ENCODE assay signal across 24 mouse cellular contexts in genomic region chr12:55027088-55027487, GRCm38 (mm10). TPM values are rescaled to one million over a fixed set of nuclear protein-coding genes. Genes with fewer than 3 reads are reported as not detected.
DNase-seq lines count a peak whose midpoint lies in the region; ATAC-seq lines count a peak whose summit lies in the region.
"Had no signal": no experiment of that assay in that cellular context is flagged by ENCODE, and none has a peak within 500 bp of the region (broad histone marks: within the 10 kb centered on the region; RNA-seq: fewer than 3 reads in every experiment).

No protein-coding gene starts in this region.

- intact Hi-C loops in left cerebral cortex, postnatal 25 days (cut with DNase I): no loop called here

- H3K9me3 ChIP-seq in hindbrain, embryonic 13.5 days: no peaks in the 10 kb centered on the region
- H3K9me3 ChIP-seq: forebrain, embryonic 15.5 days; heart, embryonic 10.5 days; neural tube, embryonic 15.5 days had no signal

- DNase-seq in 3134 (ENCODE audit: extremely low read depth, insufficient read length, low spot score) (peak; percentile 26), 3T3-L1 (ENCODE audit: low read depth, low spot score) (peak; percentile 58)
- peak; percentile 11 for DNase-seq in T-cell, adult 2 months (ENCODE audit: low spot score)
- no peak for DNase-seq in left cerebral cortex, postnatal 25 days (ENCODE audit: low spot score in 2 of 2)
- no peak for DNase-seq in spleen, adult 18-20 months
- DNase-seq: adrenal gland, postnatal 25 days; cerebellum, adult 9-10 months; heart, postnatal 14 days; lung, adult 2 months; retina, postnatal 1 day had no signal

- WGBS in hindbrain, embryonic 13.5 days: 79% methylated on average over 3 of the region's 3 CpGs

- H3K4me1 ChIP-seq in hindbrain, embryonic 13.5 days (replicated peaks): no peaks in the 10 kb centered on the region
- H3K4me1 ChIP-seq: forebrain, embryonic 15.5 days; heart, embryonic 10.5 days; neural tube, embryonic 15.5 days had no signal

- H3K36me3 ChIP-seq in hindbrain, embryonic 13.5 days: no peaks in the 10 kb centered on the region
- H3K36me3 ChIP-seq: forebrain, embryonic 15.5 days; heart, embryonic 10.5 days; neural tube, embryonic 15.5 days had no signal

- 0 out of 2 replicates have a peak, but pooled peaks have one; percentile 11 for ATAC-seq in megakaryocyte progenitor cell, adult 5-6 weeks (replicated peaks; ENCODE audit: poor library complexity)
- ATAC-seq in hindbrain, embryonic 13.5 days (ENCODE audit: low FRiP score): no peak
- ATAC-seq: forebrain, embryonic 15.5 days; midbrain, embryonic 16.5 days had no signal

- H3K4me2 ChIP-seq in hindbrain, embryonic 13.5 days: no peak overlapping the region
- H3K4me2 ChIP-seq: forebrain, embryonic 15.5 days; neural tube, embryonic 15.5 days had no signal

- no peak overlapping the region for H3K27ac ChIP-seq in hindbrain, embryonic 13.5 days
- H3K27ac ChIP-seq: forebrain, embryonic 15.5 days; heart, embryonic 10.5 days; neural tube, embryonic 15.5 days; stomach, postnatal 0 days had no signal

- no peak overlapping the region for H3K9ac ChIP-seq in hindbrain, embryonic 13.5 days
- H3K9ac ChIP-seq: forebrain, embryonic 15.5 days; neural tube, embryonic 15.5 days had no signal

- H3K27me3 ChIP-seq in hindbrain, embryonic 13.5 days: no peaks in the 10 kb centered on the region
- H3K27me3 ChIP-seq: forebrain, embryonic 15.5 days; neural tube, embryonic 15.5 days had no signal

- H3K4me3 ChIP-seq in hindbrain, embryonic 13.5 days: no peak overlapping the region
- H3K4me3 ChIP-seq: forebrain, embryonic 15.5 days; heart, embryonic 10.5 days; neural tube, embryonic 15.5 days had no signal

RNA-seq across cellular contexts. Expression of gene Baz1a, which starts 12.9 kb away (rescaled TPM):
- total RNA-seq in megakaryocyte progenitor cell, adult 5-6 weeks (2015): 367 and 372 TPM in 2 replicates
- total RNA-seq in megakaryocyte progenitor cell, adult 5-6 weeks (2017): 151 and 171 TPM in 2 replicates
- total RNA-seq in left cerebral cortex, postnatal 25 days (2021): 1 to 10 TPM; 3.5 to 5.1 TPM
- 11.4 and 12.8 TPM in 2 replicates for polyA plus RNA-seq in hindbrain, embryonic 13.5 days (2015; fragmentation: Nextera tagmentation; extraction: Ambion mirVana)

RNA-seq across cellular contexts. Expression of gene Gm20403, which starts 40.8 kb away (rescaled TPM):
- total RNA-seq in megakaryocyte progenitor cell, adult 5-6 weeks (2015): not detected in 2 replicates
- total RNA-seq in megakaryocyte progenitor cell, adult 5-6 weeks (2017): not detected in 2 replicates
- not detected for total RNA-seq in left cerebral cortex, postnatal 25 days (2021)
- not detected in 2 replicates for polyA plus RNA-seq in hindbrain, embryonic 13.5 days (2015; fragmentation: Nextera tagmentation; extraction: Ambion mirVana)
- total RNA-seq: adrenal gland, postnatal 25 days; gastrocnemius, adult 8-10 months; heart, postnatal 14 days; left cerebral cortex, adult 18-20 months; MEL had no signal
- polyA plus RNA-seq: forebrain, embryonic 15.5 days; heart, embryonic 10.5 days; kidney, embryonic 14.5 days; limb, embryonic 14.5 days; lung, adult 2 months; midbrain, embryonic 16.5 days; neural tube, embryonic 15.5 days; small intestine, adult 2 months; urinary bladder, adult 2 months had no signal

RNA-seq across cellular contexts. Expression of gene 2700097O09Rik, which starts 52.8 kb away (rescaled TPM):
- total RNA-seq in megakaryocyte progenitor cell, adult 5-6 weeks (2015): 22.4 and 22.8 TPM in 2 replicates
- total RNA-seq in megakaryocyte progenitor cell, adult 5-6 weeks (2017): 7.5 and 12.9 TPM in 2 replicates
- 1 to 10 TPM; 8.4 to 9.6 TPM for total RNA-seq in left cerebral cortex, postnatal 25 days (2021)
- polyA plus RNA-seq in hindbrain, embryonic 13.5 days (2015; fragmentation: Nextera tagmentation; extraction: Ambion mirVana): 35.9 and 37.3 TPM in 2 replicates

RNA-seq across cellular contexts. Expression of gene Srp54a, which starts 53.0 kb away (rescaled TPM):
- 118 and 127 TPM in 2 replicates for total RNA-seq in megakaryocyte progenitor cell, adult 5-6 weeks (2015)
- 191 and 227 TPM in 2 replicates for total RNA-seq in megakaryocyte progenitor cell, adult 5-6 weeks (2017)
- 10 to 100 TPM; 91.1 to 95.7 TPM for total RNA-seq in left cerebral cortex, postnatal 25 days (2021)
- 188 and 196 TPM in 2 replicates for polyA plus RNA-seq in hindbrain, embryonic 13.5 days (2015; fragmentation: Nextera tagmentation; extraction: Ambion mirVana)

Comparison
In these comparisons a context has a peak if more than half of its experiments do, and no peak if none do; other contexts are left out.
1. DNase-seq: peak in 3134 (single experiment), 3T3-L1 (single experiment) and T-cell, adult 2 months (single experiment); none in left cerebral cortex, postnatal 25 days (0 of 2) and spleen, adult 18-20 months (0 of 2).
2. RNA of gene Baz1a, which starts 12.9 kb away (total RNA-seq): 151 to 372 TPM in megakaryocyte progenitor cell, adult 5-6 weeks; 3.5 to 5.1 TPM in left cerebral cortex, postnatal 25 days; every median in the first group is over 10 times any median in the second.